Mouse (Mus musculus) testis, adult 2 months (tissue): ENCODE measurements around the gene Hspa4.

Source experiments
- CTCF ChIP-seq: fragments of 200-500 bp; IDR thresholded peaks from 2 replicates; pipeline ENCODE4 v1.5.1; 2012; ENCODE audit warnings: low read depth, mild to moderate bottlenecking, inconsistent platforms, low read length, moderate library complexity; ENCODE audit not compliant: control insufficient read depth, insufficient read depth, insufficient replicate concordance
- POLR2A ChIP-seq: fragments of 200-500 bp; IDR thresholded peaks from 2 replicates; pipeline ENCODE4 v1.6.1; 2012; ENCODE audit warnings: low read depth, mild to moderate bottlenecking, inconsistent platforms, low read length, moderate library complexity; ENCODE audit not compliant: control insufficient read depth

DNA sequence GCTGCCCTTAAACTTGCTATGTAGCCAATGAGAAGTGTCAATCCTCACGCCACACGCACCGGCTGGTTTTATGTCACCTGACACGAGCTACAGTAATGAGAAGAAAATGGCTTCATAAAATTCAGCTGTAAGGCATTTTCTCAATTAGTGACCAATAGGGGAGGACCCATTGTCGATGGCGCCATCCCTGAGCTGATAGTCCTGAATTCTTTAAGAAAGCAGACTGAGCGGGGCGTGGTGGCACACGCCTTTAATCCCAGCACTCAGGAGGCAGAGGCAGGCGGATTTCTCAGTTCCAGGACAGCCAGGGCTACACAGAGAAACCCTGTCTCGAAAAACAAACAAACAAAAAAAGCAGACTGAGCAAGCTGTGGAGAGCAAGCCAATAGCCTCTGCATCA lies 9.4 kb downstream of the Hspa4 start:
- no peak for TF ChIP-seq POLR2A
- TF ChIP-seq CTCF = no peak
